Mouse (Mus musculus) megakaryocyte progenitor cell, adult 5-6 weeks (primary cell): ENCODE data around the gene Dyrk1a. TPM values are rescaled to one million over a fixed set of nuclear protein-coding genes. Genes with fewer than 3 reads are reported as not detected.

ENCODE experiments used
- ATAC-seq: replicated peaks from 2 replicates; pipeline ENCODE4 v1.8.0; 2016; ENCODE audit warnings: mild to moderate bottlenecking, moderate TSS enrichment, inconsistent platforms; ENCODE audit not compliant: poor library complexity
- total RNA-seq, 2 experiments: library from RNA; stranded (forward) in 1 of 2; stranded (reverse) in 1 of 2; fragments of 157-497, 149-512 nt in 1 of 2; fragments of 200-1000 nt in 1 of 2; gene quantifications; 2 replicates each; pipeline versions ENCODE4 v1.2.3 to v1.2.4; 2015 to 2017

The Dyrk1a gene
- 60.8 and 65.6 TPM in 2 replicates for total RNA-seq (2015)
- total RNA-seq (2017): 49.4 and 58.3 TPM in 2 replicates

GRCm38 (mm10) chr16:94569229-94570176 is at the start of gene Dyrk1a:
Gene Dyrk1a (plus strand): TSS chr16:94570010.
- peak; percentile 78 for ATAC-seq

DNA sequence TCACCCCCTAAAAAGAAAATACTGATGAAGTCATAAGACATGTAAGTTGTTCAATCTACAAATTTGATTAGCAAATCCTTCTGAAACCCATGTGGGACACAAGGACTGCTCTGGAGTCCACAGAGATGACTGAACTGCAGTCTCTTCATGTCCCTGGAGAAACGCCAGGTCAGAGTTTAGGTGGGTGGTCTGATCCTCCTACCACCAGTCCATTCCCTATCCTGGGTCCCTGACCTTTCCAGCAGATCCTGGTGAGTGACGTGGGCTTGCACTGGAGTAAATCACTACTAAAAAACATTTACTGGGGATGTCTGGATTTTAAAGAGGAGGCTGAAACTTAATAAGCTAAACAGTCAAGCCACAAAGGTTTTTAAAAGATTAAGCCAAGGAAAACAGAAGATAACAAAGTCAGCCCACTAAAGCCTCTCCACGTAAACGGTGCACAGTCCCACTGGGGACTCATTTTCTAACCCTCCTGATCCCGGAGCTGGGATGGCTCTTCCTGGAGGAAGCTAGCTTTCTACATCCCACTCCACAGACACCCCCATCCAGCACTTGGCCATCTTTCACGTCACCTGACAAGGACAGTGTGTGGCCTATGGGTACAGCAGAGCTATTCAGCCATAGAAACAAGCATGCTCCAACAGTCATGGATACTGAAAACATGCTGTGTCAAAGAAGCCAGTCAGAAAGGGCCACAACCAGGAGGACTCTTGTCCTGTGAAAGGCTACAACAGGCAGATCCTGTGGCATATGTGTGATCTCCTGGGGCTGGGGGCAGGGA is 46.0 kb upstream of the Dyrk1a start:
- ATAC-seq: no peak

- ATAC-seq: no peak
Observed at GRCm38 (mm10) chr16:94524691-94525090, 45.1 kb upstream of the Dyrk1a start.

DNA sequence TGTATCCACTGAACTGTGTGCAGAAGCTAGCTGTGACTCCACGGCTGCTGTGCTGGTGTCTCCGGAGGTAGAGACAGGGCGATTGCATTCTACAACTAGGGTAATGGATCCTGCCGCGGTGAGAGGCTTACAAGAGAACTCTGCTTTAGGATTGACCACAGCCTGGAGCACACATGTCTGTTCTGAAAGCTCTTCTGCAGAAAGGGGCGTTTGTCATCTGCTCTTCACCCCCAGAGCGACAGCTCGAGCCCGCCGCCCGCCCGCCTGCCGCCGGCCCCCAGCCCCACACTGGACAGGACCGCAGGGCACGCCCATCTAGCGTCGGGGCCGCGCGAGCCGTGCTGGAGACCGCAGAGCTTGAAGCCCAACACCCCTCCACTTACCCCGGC is 43.9 kb upstream of the Dyrk1a start:
- ATAC-seq: peak; percentile 19

DNA sequence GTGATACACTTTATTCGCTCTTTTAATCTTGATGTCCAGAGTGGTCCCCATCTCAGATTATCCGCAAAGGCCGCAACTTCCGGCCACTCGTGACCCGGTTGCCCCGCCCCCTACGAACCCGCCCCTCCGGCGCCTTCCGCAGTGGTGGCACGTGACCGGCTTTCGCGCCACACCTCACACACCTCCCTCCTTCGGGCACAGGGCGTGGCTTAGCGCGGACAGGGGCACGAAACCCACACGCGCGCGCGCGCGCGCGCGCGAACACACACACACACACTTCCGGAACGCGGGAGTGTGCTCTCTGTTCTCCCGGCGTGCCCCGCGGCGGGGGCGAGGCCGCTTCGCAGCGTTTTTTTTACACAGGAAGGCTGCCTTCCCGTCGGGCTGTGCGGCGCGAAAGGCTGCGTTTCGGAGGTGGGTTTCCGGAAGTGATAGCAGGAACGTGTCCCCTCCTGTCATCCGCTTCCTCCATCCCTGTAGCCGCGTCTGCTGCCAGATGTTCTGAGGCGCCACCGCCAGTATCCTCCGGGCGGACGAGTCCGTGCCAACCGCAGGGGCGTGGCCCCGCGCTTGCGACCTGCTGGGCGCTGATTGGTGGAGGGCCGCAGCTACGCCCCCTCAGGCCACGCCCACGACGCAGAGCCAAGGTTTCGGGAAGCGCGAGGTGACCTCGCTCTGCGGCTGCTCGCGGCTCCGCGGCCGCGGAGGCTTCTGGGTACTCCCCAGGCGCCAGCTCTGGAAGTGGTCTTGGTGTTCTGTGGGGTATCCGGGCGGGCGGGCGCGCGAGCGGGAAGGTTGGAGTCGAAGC is 43.3 kb upstream of the Dyrk1a start, which contains the start of gene Vps26c:
Gene Vps26c (minus strand): TSS at position 487 of the 808 bp plus-strand sequence.
- ATAC-seq: peak; percentile 85

DNA sequence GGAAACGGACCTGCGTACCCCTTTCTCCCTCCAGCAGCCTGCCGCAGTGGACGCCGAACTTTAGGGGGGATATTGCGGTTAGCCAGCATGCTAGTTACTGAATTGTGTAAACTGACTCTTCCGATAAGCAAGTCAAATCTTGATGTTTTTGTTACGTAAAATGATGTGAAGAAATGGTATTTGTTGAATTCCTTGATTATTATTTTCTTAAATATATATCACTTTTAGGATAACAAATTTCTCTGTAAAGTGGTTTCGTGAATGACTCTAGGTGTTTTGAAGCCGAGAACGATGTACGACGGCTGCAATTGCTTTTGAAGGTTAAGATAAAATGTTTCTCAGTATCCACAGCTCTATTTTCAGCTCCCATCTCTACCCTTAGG is 42.7 kb upstream of the Dyrk1a start:
- no peak for ATAC-seq

GRCm38 (mm10) chr16:94527546-94527945 is 42.3 kb upstream of the Dyrk1a start:
- ATAC-seq: no peak

GRCm38 (mm10) chr16:94531268-94531667 is 38.5 kb upstream of the Dyrk1a start:
- no peak for ATAC-seq

DNA sequence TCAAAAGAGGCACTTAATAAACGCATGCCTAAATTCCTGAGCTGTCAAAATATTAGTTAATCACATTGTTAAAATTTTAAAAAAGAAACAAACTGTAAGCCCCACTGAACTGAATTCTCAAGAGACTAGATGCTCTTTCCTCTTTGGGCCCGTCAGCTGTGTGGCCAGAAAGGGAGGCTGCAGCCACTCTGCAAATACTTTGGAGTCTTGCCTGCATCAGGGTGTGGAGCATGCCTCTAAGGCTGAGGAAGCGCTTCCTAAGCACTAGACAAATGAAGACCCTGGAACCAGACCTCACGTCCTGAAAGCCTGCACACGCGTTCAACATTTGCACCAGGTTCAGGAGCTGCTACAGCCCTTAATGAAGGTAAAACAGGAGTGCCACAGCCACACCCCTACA is 36.1 kb upstream of the Dyrk1a start:
- ATAC-seq: no peak

GRCm38 (mm10) chr16:94535716-94536115 is 34.1 kb upstream of the Dyrk1a start:
- ATAC-seq: no peak

DNA sequence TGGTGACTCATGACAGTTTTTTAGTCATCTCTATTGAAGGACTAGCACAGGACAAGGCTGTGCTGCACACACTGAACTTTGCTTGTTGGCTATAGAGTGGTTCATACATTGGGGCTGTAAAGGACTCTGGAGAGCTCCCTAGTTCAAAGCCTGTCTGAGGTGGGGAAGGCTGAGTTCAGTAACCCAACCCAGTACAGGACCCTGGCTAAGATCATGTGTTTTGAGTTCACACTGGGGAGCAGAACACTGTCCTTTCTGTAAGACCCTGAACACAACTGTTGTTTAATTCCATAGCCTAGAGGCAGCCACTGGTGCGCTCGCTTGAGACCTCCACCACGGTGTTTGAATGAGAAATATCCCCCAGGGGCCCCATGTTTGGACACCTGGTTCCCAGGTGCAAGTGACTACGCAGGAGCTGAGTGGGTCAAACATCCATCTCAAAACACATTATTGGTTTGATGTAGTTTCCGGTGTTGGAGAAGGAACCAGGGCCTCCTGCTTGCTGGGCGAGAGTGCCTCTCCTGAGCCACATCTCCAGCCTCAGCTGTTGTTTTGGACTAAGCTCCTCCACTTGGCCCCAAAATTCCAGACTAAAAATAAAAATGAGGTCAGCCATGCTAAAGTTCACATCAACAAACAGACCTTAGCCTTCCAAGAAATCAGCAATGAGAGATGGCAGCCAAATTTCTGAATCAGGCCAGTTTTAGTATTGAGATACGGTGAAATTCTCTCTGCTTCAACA is 33.2 kb upstream of the Dyrk1a start:
- no peak for ATAC-seq

DNA sequence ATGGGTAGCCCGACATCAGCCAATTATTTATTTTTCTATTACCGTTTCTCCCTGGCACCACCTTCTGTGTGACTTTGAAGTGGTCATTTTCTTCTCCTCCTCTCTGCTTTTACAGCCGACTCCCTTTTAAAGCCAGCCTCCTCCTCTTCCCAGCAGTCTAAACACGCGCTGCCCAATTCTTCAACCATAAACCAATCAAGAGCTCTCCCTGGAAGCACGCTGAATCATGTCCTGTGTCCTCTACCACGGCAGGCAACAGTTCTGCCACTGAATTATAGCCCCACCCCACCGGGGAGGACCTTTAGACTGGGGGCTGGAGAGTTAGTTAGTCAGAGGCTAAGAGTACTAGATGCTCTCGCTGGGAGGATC is 32.7 kb upstream of the Dyrk1a start:
- ATAC-seq: peak; percentile 92

DNA sequence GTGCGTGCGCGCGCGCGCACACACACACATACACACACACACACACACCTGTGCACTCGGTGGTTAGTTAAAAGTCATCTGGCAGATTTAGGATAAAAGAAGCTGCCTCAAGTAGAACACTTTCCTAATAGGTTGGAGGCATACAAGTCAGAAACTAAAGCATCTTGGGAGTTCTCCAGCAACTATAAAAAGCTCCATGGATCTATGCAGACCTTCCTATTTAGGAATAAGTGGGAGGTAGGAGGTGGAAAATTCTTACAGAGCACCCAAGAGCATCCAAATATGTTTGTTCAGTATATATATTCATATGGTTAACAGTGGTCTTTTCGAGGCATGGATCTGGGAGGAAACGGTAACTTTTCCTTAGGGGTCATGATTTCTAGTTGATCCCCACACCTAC is 29.7 kb upstream of the Dyrk1a start:
- no peak for ATAC-seq

DNA sequence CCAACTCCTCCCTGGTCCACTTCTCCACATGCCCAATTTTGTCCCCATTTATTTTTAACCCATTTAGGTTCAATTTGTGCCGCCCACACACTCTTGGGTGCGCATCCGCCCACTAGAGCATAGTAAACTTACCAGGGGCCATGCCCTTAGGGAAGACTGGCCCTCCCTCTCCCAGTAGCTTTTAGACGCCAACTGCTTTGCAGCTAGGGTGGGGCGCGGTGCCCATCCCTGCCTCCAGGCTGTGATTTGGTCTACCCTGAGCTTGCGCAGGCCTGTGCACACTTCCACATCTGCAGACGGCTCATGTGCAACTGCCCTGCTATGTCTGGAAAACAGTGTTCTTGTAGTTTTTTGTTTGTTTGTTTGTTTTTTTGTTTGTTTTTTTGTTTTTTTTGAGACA is 26.9 kb upstream of the Dyrk1a start:
- ATAC-seq: no peak

- ATAC-seq: no peak
Observed at GRCm38 (mm10) chr16:94544540-94545105, 25.2 kb upstream of the Dyrk1a start.

DNA sequence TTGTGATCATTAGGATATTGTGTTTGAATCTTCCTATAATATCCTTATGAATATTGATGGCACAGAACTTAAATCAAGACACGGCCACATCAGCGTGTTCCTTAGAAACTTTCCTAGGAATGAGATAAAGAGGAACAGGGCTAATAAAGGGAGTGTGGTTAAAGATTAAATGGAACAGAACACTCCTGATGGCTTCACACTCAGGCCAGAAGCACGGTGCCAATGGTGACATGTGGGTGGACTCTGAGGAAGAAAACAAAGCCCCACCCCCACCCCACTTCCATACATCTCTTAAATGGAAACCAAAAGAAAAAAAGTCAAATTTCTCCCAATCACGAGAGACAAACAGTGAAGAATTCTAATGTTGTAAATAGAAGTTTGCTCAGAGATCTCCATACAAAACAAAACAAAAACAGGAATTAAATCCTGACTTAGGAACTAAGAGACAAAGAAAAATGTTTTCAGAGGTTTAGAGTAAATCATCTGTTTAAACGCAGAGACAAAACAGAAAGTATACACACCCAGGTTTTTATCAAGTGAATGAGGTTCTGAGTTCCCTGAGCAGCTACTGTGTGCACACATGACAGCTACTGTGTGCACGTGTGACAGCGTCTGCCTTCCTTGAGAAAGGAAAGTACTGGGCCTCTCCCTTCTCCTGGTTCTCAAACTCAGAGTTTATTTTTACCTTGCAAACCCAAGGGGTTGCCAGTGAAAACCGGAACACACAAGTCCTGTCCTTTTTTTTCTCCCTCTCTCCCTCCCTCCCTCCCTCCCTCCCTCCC is 23.8 kb upstream of the Dyrk1a start:
- ATAC-seq: peak; percentile 53; the same call in 1 of the 2 replicates

- peak; percentile 63 for ATAC-seq
Observed at GRCm38 (mm10) chr16:94549813-94550212, 20.0 kb upstream of the Dyrk1a start.

DNA sequence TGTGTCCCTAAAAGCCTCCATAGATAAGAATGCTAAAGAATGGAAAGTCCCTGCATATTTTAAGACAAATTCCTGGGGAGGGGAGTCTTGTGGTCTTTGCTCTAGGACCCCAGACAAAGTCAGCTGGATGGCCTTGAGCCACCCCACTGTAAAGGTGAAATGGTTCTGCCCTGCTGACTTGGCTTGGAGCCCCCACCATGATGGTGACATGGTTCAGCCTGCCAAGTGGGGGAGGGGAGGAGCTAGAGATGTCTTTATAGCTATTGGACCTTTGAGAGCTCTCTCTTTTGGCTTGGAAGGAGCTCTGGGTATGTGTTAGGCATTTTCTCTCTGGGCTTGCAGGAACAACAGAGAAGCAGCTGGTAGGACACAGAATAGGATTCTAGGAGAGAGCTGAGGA is 17.9 kb upstream of the Dyrk1a start:
- no peak for ATAC-seq

- no peak for ATAC-seq
Observed at GRCm38 (mm10) chr16:94555346-94555745, 14.5 kb upstream of the Dyrk1a start.
